Mouse (Mus musculus) heart, adult 2 months (tissue): ENCODE data around the gene Chn2. TPM values are rescaled to one million over a fixed set of nuclear protein-coding genes. Genes with fewer than 3 reads are reported as not detected.

Source experiments
- DNase-seq, 2 experiments: peaks; one replicate each; pipeline ENCODE4 v3.0.0; 2021
- H3K27ac ChIP-seq: fragments of 200-600 bp; 2 replicates; pipeline ENCODE4 v1.8.1; 2022
- H3K27me3 ChIP-seq: fragments of 200-500 bp; 2 replicates; pipeline ENCODE4 v1.6.1; 2012; ENCODE audit warnings: mild to moderate bottlenecking, low read length, inconsistent platforms, mixed read lengths; ENCODE audit not compliant: control insufficient read depth, insufficient read depth
- H3K36me3 ChIP-seq: fragments of 200-500 bp; 2 replicates; pipeline ENCODE4 v1.6.1; 2012; ENCODE audit warnings: low read length, inconsistent platforms; ENCODE audit not compliant: control insufficient read depth, insufficient read depth
- H3K4me1 ChIP-seq: fragments of 200-500 bp; 2 replicates; pipeline ENCODE4 v1.6.1; 2011; ENCODE audit warnings: low read length; ENCODE audit not compliant: control insufficient read depth, insufficient read depth
- H3K4me3 ChIP-seq: fragments of 200-600 bp; 2 replicates; pipeline ENCODE4 v1.8.1; 2022
- H3K79me2 ChIP-seq: fragments of 200-500 bp; replicated peaks from 2 replicates; pipeline ENCODE4 v1.6.1; 2012; ENCODE audit warnings: mild to moderate bottlenecking, inconsistent platforms, low read length, moderate library complexity, mixed read lengths; ENCODE audit not compliant: control insufficient read depth, insufficient read depth
- H3K9ac ChIP-seq: fragments of 200-500 bp; 2 replicates; pipeline ENCODE4 v1.6.1; 2012; ENCODE audit warnings: low read depth, mild to moderate bottlenecking, control low read depth, inconsistent platforms, low read length, mixed read lengths
- CTCF ChIP-seq: fragments of 200-600 bp; IDR thresholded peaks from 2 replicates; pipeline ENCODE4 v1.8.1; 2022; ENCODE audit warnings: antibody characterized with exemption, mild to moderate bottlenecking, moderate library complexity
- EP300 ChIP-seq: fragments of 200-500 bp; IDR thresholded peaks from 2 replicates; pipeline ENCODE4 v1.6.1; 2011; ENCODE audit warnings: low read depth, low read length, control low read depth; ENCODE audit not compliant: insufficient read depth
- POLR2A ChIP-seq: fragments of 200-500 bp; IDR thresholded peaks from 2 replicates; pipeline ENCODE4 v1.6.1; 2011; ENCODE audit warnings: mild to moderate bottlenecking, low read depth, low read length, control low read depth; ENCODE audit not compliant: insufficient read depth
- WGBS: fragments of 180-500 bp; shearing (Covaris S2); methylation state at CpG from one replicate; pipeline ENCODE4 v1.1.7; 2018; 5-methylcytosine and 5-hydroxymethylcytosine counted together
- intact Hi-C: fragments of 180-260 bp; cut with DNase I; formaldehyde crosslinking; loops from one replicate; pipeline ENCODE4 v1.15.1; 2025
- polyA plus RNA-seq: library from polyadenylated mRNA; depleted of rRNA; stranded (reverse); fragments of >200 nt; gene quantifications from 2 replicates; pipeline ENCODE4 v1.2.3, GENCODE M21; 2012; rRNA removed
- total RNA-seq, 2 experiments: library from RNA; stranded (reverse); gene quantifications; 2 replicates each; pipeline ENCODE4 v1.2.3; 2021

Chn2 gene
- total and polyA plus RNA-seq, 3 experiments, result 2.0 to 2.3 (median 2.3) TPM

- Histone ChIP-seq H3K4me1 (no peaks in the 10 kb centered on the region), H3K4me3 (no peak overlapping the region), H3K79me2 (no peaks in the 10 kb centered on the region), H3K27ac (no peak overlapping the region), H3K9ac (no peak overlapping the region), H3K36me3 (no peaks in the 10 kb centered on the region), H3K27me3 (no peaks in the 10 kb centered on the region)
- TF ChIP-seq POLR2A (no peak), CTCF (no peak), EP300 (no peak)
- intact Hi-C loops, result no loop called here
- WGBS, result 75% methylated on average over 11 of the region's 11 CpGs
- no peak for DNase-seq
Observed at GRCm38 (mm10) chr6:54333116-54333651, 293.8 kb downstream of the Chn2 start.

- no peaks in the 10 kb centered on the region for H3K79me2 ChIP-seq
- no peak overlapping the region for H3K4me3 ChIP-seq
- intact Hi-C loops, result no loop called here
- TF ChIP-seq EP300 (no peak), POLR2A (no peak), CTCF (no peak)
- no peaks in the 10 kb centered on the region for H3K36me3 ChIP-seq
- no peak overlapping the region for H3K27ac ChIP-seq
- no peak overlapping the region for H3K9ac ChIP-seq
- WGBS, result 55% methylated on average over 9 of the region's 9 CpGs
- DNase-seq, result no peak
- H3K4me1 ChIP-seq, result no peaks in the 10 kb centered on the region
- no peaks in the 10 kb centered on the region for H3K27me3 ChIP-seq
Observed at GRCm38 (mm10) chr6:54333652-54334396, 294.5 kb downstream of the Chn2 start.

- no peaks in the 10 kb centered on the region for H3K4me1 ChIP-seq
- H3K36me3 ChIP-seq, result no peaks in the 10 kb centered on the region
- H3K27ac ChIP-seq, result no peak overlapping the region
- no peak overlapping the region for H3K9ac ChIP-seq
- 88% methylated on average over 6 of the region's 6 CpGs for WGBS
- no peaks in the 10 kb centered on the region for H3K79me2 ChIP-seq
- TF ChIP-seq POLR2A (no peak), EP300 (no peak), CTCF (no peak)
- H3K27me3 ChIP-seq, result no peaks in the 10 kb centered on the region
- no peak for DNase-seq
- no peak overlapping the region for H3K4me3 ChIP-seq
- intact Hi-C loops, result no loop called here
Observed at GRCm38 (mm10) chr6:54337321-54337720, 298.0 kb downstream of the Chn2 start.

GRCm38 (mm10) chr6:54341133-54341532 is 301.8 kb downstream of the Chn2 start:
- intact Hi-C loops, result no loop called here
- 88% methylated on average over 5 of the region's 5 CpGs for WGBS

GRCm38 (mm10) chr6:54342223-54342622 is 302.9 kb downstream of the Chn2 start:
- Histone ChIP-seq H3K9ac (no peak overlapping the region), H3K36me3 (no peaks in the 10 kb centered on the region), H3K79me2 (no peaks in the 10 kb centered on the region), H3K27ac (no peak overlapping the region), H3K27me3 (no peaks in the 10 kb centered on the region), H3K4me3 (no peak overlapping the region), H3K4me1 (no peaks in the 10 kb centered on the region)
- intact Hi-C loops, result no loop called here
- 80% methylated on average over 10 of the region's 10 CpGs for WGBS
- TF ChIP-seq CTCF, result no peak
- TF ChIP-seq POLR2A, result no peak
- TF ChIP-seq EP300, result no peak
- DNase-seq, result no peak

More at GRCm38 (mm10) chr6:54341133-54341532, 301.8 kb downstream of the Chn2 start:
- H3K4me3 ChIP-seq, result no peak overlapping the region
- H3K27me3 ChIP-seq, result no peaks in the 10 kb centered on the region
- TF ChIP-seq CTCF (no peak), POLR2A (no peak), EP300 (no peak)
- no peak overlapping the region for H3K9ac ChIP-seq
- no peaks in the 10 kb centered on the region for H3K4me1 ChIP-seq
- no peak overlapping the region for H3K27ac ChIP-seq
- H3K36me3 ChIP-seq, result no peaks in the 10 kb centered on the region
- no peak for DNase-seq
- H3K79me2 ChIP-seq, result no peaks in the 10 kb centered on the region

Other genes with a start within 250 kb of the Chn2 start
- gene Tril, start 218.7 kb upstream of the Chn2 start, total RNA-seq, result 1 to 10 TPM; 3.3 to 3.9 TPM
- gene Tril, start 218.7 kb upstream of the Chn2 start, polyA plus RNA-seq, result 4.4 and 5.1 TPM in 2 replicates
- gene Cpvl, start 60.9 kb upstream of the Chn2 start, total RNA-seq, result not detected
- not detected in 2 replicates for gene Cpvl, start 60.9 kb upstream of the Chn2 start, polyA plus RNA-seq